13 mouse cellular contexts compared by ENCODE assay signal in genomic region chr3:65581596-65581995, GRCm38 (mm10). TPM values are rescaled to one million over a fixed set of nuclear protein-coding genes. Genes with fewer than 3 reads are reported as not detected.
A peak's percentile ranks its signal among the peaks of the same experiment; 100 is the strongest.
DNase-seq lines count a peak whose midpoint lies in the region; TF ChIP-seq lines count a peak whose summit lies in the region.
"Had no signal": no experiment of that assay in that cellular context is flagged by ENCODE, and none has a peak within 500 bp of the region (broad histone marks: within the 10 kb centered on the region; RNA-seq: fewer than 3 reads in every experiment).

No protein-coding gene starts in this region.

- no peak overlapping the region for H3K4me3 ChIP-seq in gastrocnemius, adult 2 months
- no peak overlapping the region for H3K4me3 ChIP-seq in hindbrain, embryonic 10.5 days
- H3K4me3 ChIP-seq: heart, embryonic 12.5 days; limb, embryonic 15.5 days had no signal

- peaks cover 31% of the 10 kb centered on the region for H3K4me1 ChIP-seq in hindbrain, embryonic 10.5 days (replicated peaks)

- TF ChIP-seq CTCF in gastrocnemius, adult 2 months (IDR thresholded peaks at IDR 0.05) = no peak

- 91% methylated on average over 4 of the region's 4 CpGs for WGBS in hindbrain, embryonic 10.5 days

- H3K9me3 ChIP-seq in hindbrain, embryonic 10.5 days = no peaks in the 10 kb centered on the region
- H3K9me3 ChIP-seq: heart, embryonic 12.5 days; limb, embryonic 15.5 days had no signal

- intact Hi-C loops in gastrocnemius, adult 2 months (cut with DNase I) = no loop called here
- intact Hi-C loops in gastrocnemius, postnatal 14 days (cut with DNase I; ENCODE audit: low total_unique reads) = no loop called here

- H3K36me3 ChIP-seq in hindbrain, embryonic 10.5 days = no peaks in the 10 kb centered on the region
- H3K36me3 ChIP-seq: heart, embryonic 12.5 days; limb, embryonic 15.5 days had no signal

- H3K27ac ChIP-seq in gastrocnemius, adult 2 months = no peak overlapping the region
- H3K27ac ChIP-seq in hindbrain, embryonic 10.5 days = no peak overlapping the region
- H3K27ac ChIP-seq: limb, embryonic 15.5 days had no signal

- H3K27me3 ChIP-seq in hindbrain, embryonic 10.5 days (ENCODE audit: insufficient read depth, poor library complexity, severe bottlenecking) = no peaks in the 10 kb centered on the region
- H3K27me3 ChIP-seq: heart, embryonic 12.5 days; limb, embryonic 15.5 days had no signal

- DNase-seq in gastrocnemius, adult 2 months = peak; percentile 33
- no peak for DNase-seq in gastrocnemius, postnatal 14 days
- DNase-seq in CD4-positive, CD25-positive, alpha-beta regulatory T cell, adult 2 months (ENCODE audit: low read depth, low spot score) = peak; percentile 37
- DNase-seq in adrenal gland, postnatal 10 days = peak; percentile 70
- peak; percentile 40 for DNase-seq in gonadal fat pad, adult 2 months (ENCODE audit: low read depth)
- DNase-seq in hindbrain, embryonic 10.5 days (ENCODE audit: low spot score) = no peak
- DNase-seq in right cerebral cortex, postnatal 10 days (ENCODE audit: low spot score in 2 of 2) = no peak
- no peak for DNase-seq in frontal cortex, postnatal 36 days (ENCODE audit: low spot score in 2 of 2)
- DNase-seq: forebrain, postnatal 0 days; lung, postnatal 4 days; thymus, postnatal 25 days had no signal

RNA-seq across cellular contexts. Expression of gene Tiparp, which starts 53.4 kb away (rescaled TPM):
- total RNA-seq in gastrocnemius, adult 2 months (2021) = 10 to 100 TPM; 10.1 to 24.8 TPM
- 10 to 100 TPM in 1 of 2 experiments, 1 to 10 TPM in 1; 8.9 to 12.6 TPM for total RNA-seq in gastrocnemius, postnatal 14 days (2021)
- total RNA-seq in adrenal gland, postnatal 10 days (2021) = 10 to 100 TPM; 33.7 to 36.6 TPM
- polyA plus RNA-seq in gonadal fat pad, adult 2 months (2012; rRNA removed) = 12.3 and 15.8 TPM in 2 replicates
- 36.2 and 47.8 TPM in 2 replicates for polyA plus RNA-seq in hindbrain, embryonic 10.5 days (2016; fragmentation: Nextera tagmentation; extraction: Ambion mirVana)

Comparison
In these comparisons a context has a peak if more than half of its experiments do, and no peak if none do; other contexts are left out.
1. DNase-seq: peak in gastrocnemius, adult 2 months (single experiment), CD4-positive, CD25-positive, alpha-beta regulatory T cell, adult 2 months (single experiment), adrenal gland, postnatal 10 days (single experiment) and gonadal fat pad, adult 2 months (single experiment); none in gastrocnemius, postnatal 14 days (single experiment), hindbrain, embryonic 10.5 days (single experiment), right cerebral cortex, postnatal 10 days (0 of 2) and frontal cortex, postnatal 36 days (0 of 2).